In the genomic region with DNA sequence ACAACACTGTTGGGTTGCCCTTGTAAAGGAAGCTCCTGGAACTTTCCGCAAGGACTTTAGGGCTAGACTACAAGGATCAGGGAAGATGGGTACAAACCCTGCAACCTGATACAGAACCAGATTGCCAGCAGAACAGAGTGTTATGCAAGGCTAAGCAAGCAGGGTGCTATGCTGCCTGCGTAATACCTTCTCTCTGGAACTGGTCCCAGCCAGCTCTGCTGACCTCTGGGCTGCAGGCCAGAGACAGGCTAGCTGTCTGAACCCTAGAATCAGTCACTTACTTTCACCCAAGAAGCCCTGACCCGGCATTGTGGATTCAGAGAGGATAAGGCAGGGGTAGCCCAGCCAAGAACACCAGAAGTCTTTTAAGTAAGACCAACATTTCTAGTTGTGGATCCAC, we compare ENCODE assay signal across 9 mouse cellular contexts. TPM values are rescaled to one million over a fixed set of nuclear protein-coding genes. Genes with fewer than 3 reads are reported as not detected.
A peak's percentile ranks its signal among the peaks of the same experiment; 100 is the strongest.
DNase-seq lines count a peak whose midpoint lies in the region; ATAC-seq lines count a peak whose summit lies in the region.
"Had no signal": no experiment of that assay in that cellular context is flagged by ENCODE, and none has a peak within 500 bp of the region (broad histone marks: within the 10 kb centered on the region; RNA-seq: fewer than 3 reads in every experiment).

No protein-coding gene starts in this region.

- peak; percentile 20 for DNase-seq in 416B (ENCODE audit: low read depth)
- DNase-seq in adrenal gland, adult 8-10 months, result peak; percentile 89
- DNase-seq in heart, adult 8-10 months (ENCODE audit: low spot score), result peak; percentile 76
- no peak for DNase-seq in c-Kit-positive CD71-positive TER-119-positive erythroid progenitor cells, embryonic 14.5 days (ENCODE audit: low spot score)
- no peak for DNase-seq in thymus, postnatal 10 days (ENCODE audit: low spot score in 2 of 2)
- no peak for DNase-seq in left cerebral cortex, postnatal 14 days (ENCODE audit: low spot score in 2 of 2)
- DNase-seq in spleen, postnatal 36 days (ENCODE audit: low spot score in 2 of 2), result no peak

- no peak for ATAC-seq in liver, embryonic 12.5 days

- peaks cover 29% of the 10 kb centered on the region for H3K4me1 ChIP-seq in liver, embryonic 12.5 days

- H3K27ac ChIP-seq in liver, embryonic 12.5 days, result peak overlapping the region; percentile 48; the same call in 1 of the 2 replicates
- H3K27ac ChIP-seq: neural tube, embryonic 13.5 days had no signal

- H3K9me3 ChIP-seq in liver, embryonic 12.5 days (replicated peaks), result no peaks in the 10 kb centered on the region
- H3K9me3 ChIP-seq: neural tube, embryonic 13.5 days had no signal

- no peaks in the 10 kb centered on the region for H3K27me3 ChIP-seq in liver, embryonic 12.5 days (replicated peaks)
- H3K27me3 ChIP-seq: neural tube, embryonic 13.5 days had no signal

- intact Hi-C loops in left cerebral cortex, postnatal 14 days (cut with DNase I), result no loop called here

- no peak overlapping the region for H3K4me2 ChIP-seq in liver, embryonic 12.5 days
- H3K4me2 ChIP-seq: neural tube, embryonic 13.5 days had no signal

- peaks cover 70% of the 10 kb centered on the region for H3K36me3 ChIP-seq in liver, embryonic 12.5 days

- no peak overlapping the region for H3K9ac ChIP-seq in liver, embryonic 12.5 days
- H3K9ac ChIP-seq: neural tube, embryonic 13.5 days had no signal

- 78% methylated on average over 3 of the region's 3 CpGs for WGBS in liver, embryonic 12.5 days (ENCODE audit: insufficient replicate concordance)

- no peak overlapping the region for H3K4me3 ChIP-seq in liver, embryonic 12.5 days
- H3K4me3 ChIP-seq: neural tube, embryonic 13.5 days had no signal

RNA-seq across cellular contexts. Expression of a gene that starts 23.7 kb away (rescaled TPM):
- total RNA-seq in adrenal gland, adult 8-10 months (2022), result 10 to 100 TPM; 42.2 to 52.5 (median 51.1) TPM
- total RNA-seq in heart, adult 8-10 months (2022), result 10 to 100 TPM; 58.8 to 71.3 (median 63.6) TPM
- polyA plus RNA-seq in liver, embryonic 12.5 days (2016; fragmentation: Nextera tagmentation; extraction: Ambion mirVana), result 19.3 and 21.1 TPM in 2 replicates
- total RNA-seq in left cerebral cortex, postnatal 14 days (2021), result 10 to 100 TPM; 43.5 to 48.3 TPM

RNA-seq across cellular contexts. Expression of a gene that starts 30.9 kb away (rescaled TPM):
- total RNA-seq in adrenal gland, adult 8-10 months (2022), result 1 to 10 TPM; 4.2 to 5.5 (median 5.0) TPM
- total RNA-seq in heart, adult 8-10 months (2022), result 1 to 10 TPM; 3.4 to 4.4 (median 3.5) TPM
- 2.9 and 3.2 TPM in 2 replicates for polyA plus RNA-seq in liver, embryonic 12.5 days (2016; fragmentation: Nextera tagmentation; extraction: Ambion mirVana)
- total RNA-seq in left cerebral cortex, postnatal 14 days (2021), result 1 to 10 TPM; 4.0 to 4.1 TPM

RNA-seq across cellular contexts. Expression of a gene that starts 31.3 kb away (rescaled TPM):
- 1 to 10 TPM in 2 of 4 experiments, under 1 TPM in 2; 0.32 to 3.7 (median 1.3) TPM for total RNA-seq in adrenal gland, adult 8-10 months (2022)
- 1 to 10 TPM; 3.7 to 7.2 (median 6.4) TPM for total RNA-seq in heart, adult 8-10 months (2022)
- 15.2 and 17.7 TPM in 2 replicates for polyA plus RNA-seq in liver, embryonic 12.5 days (2016; fragmentation: Nextera tagmentation; extraction: Ambion mirVana)
- 1 to 10 TPM; 1.5 to 2.6 TPM for total RNA-seq in left cerebral cortex, postnatal 14 days (2021)

RNA-seq across cellular contexts. Expression of a gene that starts 31.9 kb away (rescaled TPM):
- 10 to 100 TPM; 17.9 to 79.8 (median 27.3) TPM for total RNA-seq in adrenal gland, adult 8-10 months (2022)
- total RNA-seq in heart, adult 8-10 months (2022), result 1 to 10 TPM; 6.4 to 7.8 (median 7.0) TPM
- 11.4 and 11.9 TPM in 2 replicates for polyA plus RNA-seq in liver, embryonic 12.5 days (2016; fragmentation: Nextera tagmentation; extraction: Ambion mirVana)
- 10 to 100 TPM; 52.1 to 55.4 TPM for total RNA-seq in left cerebral cortex, postnatal 14 days (2021)

RNA-seq across cellular contexts. Expression of a gene that starts 37.6 kb away (rescaled TPM):
- 100 to 1,000 TPM; 120 to 179 (median 148) TPM for total RNA-seq in adrenal gland, adult 8-10 months (2022)
- 10 to 100 TPM; 43.8 to 49.1 (median 45.3) TPM for total RNA-seq in heart, adult 8-10 months (2022)
- 36.2 and 40.6 TPM in 2 replicates for polyA plus RNA-seq in liver, embryonic 12.5 days (2016; fragmentation: Nextera tagmentation; extraction: Ambion mirVana)
- total RNA-seq in left cerebral cortex, postnatal 14 days (2021), result 100 to 1,000 TPM; 265 to 282 TPM

Comparison
In these comparisons a context has a peak if more than half of its experiments do, and no peak if none do; other contexts are left out.
1. DNase-seq: peak in 416B (single experiment), adrenal gland, adult 8-10 months (single experiment) and heart, adult 8-10 months (single experiment); none in c-Kit-positive CD71-positive TER-119-positive erythroid progenitor cells, embryonic 14.5 days (single experiment), thymus, postnatal 10 days (0 of 2), left cerebral cortex, postnatal 14 days (0 of 2) and spleen, postnatal 36 days (0 of 2).